Mouse (Mus musculus) liver, embryonic 14.5 days (tissue): Measurements from ENCODE around the gene Ccdc47.

ENCODE experiments used
- CTCF ChIP-seq: IDR thresholded peaks from 2 replicates; pipeline ENCODE4 v1.5.1; 2016; ENCODE audit warnings: antibody characterized with exemption, low read depth, control low read depth
- EP300 ChIP-seq: IDR thresholded peaks from 2 replicates; pipeline ENCODE4 v1.6.1; 2016; ENCODE audit warnings: antibody characterized with exemption, low read depth

- no peak for TF ChIP-seq CTCF
- TF ChIP-seq EP300 = no peak
Observed at GRCm38 (mm10) chr11:106263963-106264362, 47.8 kb upstream of the Ccdc47 start.
